Mouse (Mus musculus) MEL-GATA-1-ER (cell line): ENCODE measurements around the gene Arl3.

ENCODE experiments used
- DNase-seq: peaks from one replicate; pipeline ENCODE4 v3.0.0-alpha.2; 2012; ENCODE audit warnings: low read depth; ENCODE audit errors: extremely low read depth

Gene Arl3

DNA sequence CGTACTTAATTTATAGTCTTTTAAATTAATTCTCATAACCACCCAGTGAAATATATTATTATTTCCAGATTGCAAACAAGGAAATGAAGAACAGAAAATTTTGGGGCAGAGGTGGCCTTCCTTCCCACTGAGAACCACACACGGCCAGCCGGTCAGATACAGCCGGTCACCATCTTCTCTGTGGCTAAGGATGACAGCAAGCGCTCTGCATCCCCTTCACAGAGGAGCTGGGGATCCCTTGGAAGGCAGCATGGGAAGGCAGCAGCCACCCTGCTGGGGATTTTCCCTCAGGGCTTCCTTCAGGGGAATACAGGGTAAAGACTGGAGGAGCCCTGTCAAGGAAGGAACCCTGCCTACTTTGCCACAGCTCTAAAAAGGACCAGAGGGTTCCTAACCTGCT, 39.5 kb downstream of the Arl3 start:
- no peak for DNase-seq

DNA sequence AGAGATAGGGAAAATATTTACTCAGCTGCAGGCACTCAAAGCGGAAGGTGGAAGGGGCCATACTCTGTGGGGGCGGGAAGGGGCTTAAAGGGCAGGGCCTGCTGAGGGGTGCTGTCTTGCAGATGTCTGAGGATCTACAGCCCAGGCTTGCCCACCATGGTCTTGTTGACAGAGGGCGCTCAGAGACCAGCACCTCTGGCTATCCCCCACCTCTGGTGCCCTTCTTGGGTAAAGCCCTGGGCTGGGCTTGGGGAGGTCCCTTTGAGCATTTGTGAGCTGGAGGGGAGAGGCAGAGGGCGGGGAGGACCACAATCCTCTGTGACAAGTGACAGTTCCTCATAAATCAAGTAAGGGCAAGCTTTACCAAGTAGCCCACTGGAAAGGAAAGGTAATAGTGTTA, 39.9 kb downstream of the Arl3 start:
- DNase-seq, result no peak

GRCm38 (mm10) chr19:46532031-46532688, 40.8 kb downstream of the Arl3 start:
- DNase-seq, result peak; percentile 86

DNA sequence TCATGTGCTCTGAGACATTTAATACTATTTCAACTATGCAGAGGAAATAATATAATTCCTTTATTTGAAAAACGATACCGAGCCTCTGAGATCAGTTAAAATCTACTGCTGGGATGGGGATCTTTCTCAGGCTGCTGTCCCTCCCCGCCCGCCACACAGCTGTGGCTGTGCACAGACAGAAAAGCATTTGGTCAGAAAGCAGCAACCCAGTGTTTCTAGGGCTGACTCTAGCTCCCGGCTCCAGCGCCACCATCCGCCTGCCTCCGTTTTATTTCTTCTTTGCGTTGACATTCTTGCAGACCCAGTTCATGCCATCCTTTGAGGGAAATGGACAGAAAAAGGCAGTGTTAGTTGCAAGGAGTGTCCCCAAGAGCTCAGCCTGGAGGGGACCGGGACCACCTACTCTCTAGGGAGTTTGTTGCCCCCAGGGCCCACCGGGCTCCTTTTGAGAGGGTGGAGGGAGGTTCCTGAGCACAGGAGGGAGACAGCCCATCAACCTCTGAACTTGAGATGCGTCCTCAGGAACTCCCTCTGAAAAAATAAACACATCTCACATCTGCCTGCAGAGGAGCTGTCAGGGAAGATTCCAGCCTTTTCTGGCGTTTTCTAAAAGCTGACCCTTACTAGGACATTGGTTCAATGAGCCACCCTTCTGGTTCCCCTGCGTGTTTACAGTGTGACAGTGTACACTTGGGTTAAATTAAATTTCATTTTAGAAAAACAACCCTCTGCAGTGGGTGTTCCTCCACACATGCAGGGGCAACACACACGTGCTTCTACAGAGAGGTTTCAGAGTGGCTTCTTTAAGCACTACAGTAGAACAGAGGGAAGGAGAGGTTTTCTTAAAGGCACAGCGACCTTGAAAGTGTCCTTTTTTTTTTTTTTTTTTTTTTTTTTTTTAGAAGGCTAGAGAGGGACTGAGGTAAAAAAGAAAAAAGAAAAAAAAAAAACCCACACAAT, 41.6 kb downstream of the Arl3 start:
- peak; percentile 49 for DNase-seq

GRCm38 (mm10) chr19:46530449-46530990, 42.5 kb downstream of the Arl3 start:
- no peak for DNase-seq

DNA sequence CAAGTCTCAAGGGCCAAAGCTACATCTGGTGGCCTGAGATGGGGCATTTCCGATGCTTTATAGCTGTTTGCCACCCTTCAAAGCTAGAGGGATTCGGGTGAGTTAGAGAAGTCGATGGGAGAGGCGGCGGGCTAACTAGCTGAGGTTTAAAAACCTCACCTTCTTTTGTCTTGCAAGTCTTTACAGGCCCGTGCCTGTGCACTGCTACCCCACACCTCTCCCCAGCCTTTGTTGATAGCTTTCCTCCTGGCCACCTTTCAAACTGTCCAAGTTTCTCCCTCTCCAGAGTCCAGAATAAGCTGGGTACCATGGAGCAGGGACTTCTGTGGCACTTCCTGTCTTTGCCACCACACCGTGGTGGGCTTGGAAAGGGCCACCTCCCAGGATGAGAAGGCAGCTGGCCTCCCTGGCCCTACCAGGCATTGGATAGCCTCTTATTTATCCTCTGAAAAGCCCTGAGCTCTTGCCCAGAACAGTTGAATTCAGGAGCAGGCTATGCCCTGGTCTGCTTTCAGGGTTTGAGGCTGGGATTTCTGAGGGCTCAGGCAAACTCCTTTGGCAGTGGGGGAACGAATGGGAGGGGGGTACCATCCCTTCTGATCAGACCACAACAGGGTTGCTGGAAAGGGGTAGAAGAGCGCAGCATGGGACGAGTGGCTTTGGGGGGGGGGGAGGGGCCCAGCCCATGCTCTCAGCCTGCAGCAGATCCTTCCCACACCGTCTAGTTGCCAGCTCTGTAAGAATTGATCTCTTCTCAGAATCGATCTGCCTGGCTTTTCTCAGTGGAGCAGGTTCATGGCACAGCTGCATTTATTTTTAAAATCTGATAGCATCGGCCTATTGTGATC, 43.2 kb downstream of the Arl3 start:
- no peak for DNase-seq

DNA sequence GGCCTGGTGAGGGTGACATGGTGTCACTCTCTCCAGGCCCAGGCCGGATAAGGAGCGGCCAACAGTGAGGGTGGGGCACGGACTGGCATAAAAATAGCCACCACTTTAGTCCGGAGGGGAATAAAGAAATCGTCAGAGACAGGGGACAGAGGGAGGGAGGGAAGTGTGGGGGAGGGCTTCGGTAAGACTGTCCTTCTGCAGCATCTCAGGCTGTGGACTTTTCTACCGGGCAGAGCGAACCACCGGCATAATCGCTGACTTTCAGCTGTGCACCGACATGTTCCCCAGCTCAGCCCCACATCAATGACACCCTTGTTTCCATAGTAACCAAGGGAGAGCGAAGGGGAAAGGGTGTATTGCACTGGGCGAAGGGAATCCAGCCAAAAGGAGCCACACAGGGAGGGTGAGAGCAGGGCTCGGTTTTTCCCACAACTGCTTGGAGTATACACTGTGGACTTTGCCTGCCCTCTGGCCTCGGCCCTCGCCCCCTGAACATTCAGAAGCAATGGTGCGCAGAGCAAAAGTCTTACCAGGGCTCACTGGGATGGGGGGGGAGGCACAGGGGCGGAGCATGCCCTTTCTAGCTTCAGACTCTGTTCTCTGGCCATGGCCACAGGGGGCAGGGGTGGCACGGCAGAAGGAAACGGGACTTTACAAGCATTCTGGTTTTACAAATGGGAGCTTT, 44.3 kb downstream of the Arl3 start:
- DNase-seq, result no peak

DNA sequence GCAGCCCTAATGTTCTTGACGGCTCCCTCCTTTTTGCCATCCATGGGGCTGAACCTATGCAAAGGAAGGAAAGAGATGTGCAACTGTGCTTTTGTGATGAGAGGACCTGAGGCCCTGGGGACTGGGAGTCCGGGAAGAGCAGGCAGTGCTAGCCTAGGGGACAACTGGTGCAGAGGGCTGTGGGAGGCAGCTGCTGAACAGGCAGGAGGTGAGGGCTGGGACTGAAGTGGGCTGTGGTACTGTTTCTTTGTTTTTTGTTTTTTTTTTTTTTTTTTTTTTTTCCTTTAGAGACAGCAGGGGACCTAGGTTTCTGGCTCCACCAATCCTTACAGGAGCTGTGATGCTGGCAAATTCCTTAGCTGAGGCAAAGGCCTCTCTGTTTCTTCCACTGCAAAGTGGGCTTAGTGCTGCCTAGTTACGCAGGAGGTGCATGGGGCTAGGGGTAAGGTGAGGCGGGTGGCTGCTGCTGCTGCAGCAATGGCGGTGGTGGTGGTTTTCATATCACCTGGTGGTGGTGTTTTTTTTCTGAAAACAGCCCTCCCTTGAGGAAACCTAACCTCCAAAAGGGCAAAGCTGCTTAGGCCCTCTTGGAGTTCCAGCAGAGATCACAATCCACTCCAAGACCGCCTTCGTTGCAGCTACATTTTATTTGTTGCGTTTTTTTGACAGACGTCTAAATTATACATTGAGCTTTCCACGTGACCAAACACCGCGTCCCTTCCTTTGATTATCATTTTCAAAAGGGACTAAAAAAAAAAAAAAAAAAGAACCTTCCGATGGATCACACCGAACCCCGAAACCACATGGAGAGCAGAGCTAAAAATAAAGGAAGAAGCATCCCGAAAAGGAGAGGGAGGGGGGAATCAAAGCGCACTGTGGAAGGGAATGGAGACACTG, 45.1 kb downstream of the Arl3 start:
- DNase-seq, result no peak

DNA sequence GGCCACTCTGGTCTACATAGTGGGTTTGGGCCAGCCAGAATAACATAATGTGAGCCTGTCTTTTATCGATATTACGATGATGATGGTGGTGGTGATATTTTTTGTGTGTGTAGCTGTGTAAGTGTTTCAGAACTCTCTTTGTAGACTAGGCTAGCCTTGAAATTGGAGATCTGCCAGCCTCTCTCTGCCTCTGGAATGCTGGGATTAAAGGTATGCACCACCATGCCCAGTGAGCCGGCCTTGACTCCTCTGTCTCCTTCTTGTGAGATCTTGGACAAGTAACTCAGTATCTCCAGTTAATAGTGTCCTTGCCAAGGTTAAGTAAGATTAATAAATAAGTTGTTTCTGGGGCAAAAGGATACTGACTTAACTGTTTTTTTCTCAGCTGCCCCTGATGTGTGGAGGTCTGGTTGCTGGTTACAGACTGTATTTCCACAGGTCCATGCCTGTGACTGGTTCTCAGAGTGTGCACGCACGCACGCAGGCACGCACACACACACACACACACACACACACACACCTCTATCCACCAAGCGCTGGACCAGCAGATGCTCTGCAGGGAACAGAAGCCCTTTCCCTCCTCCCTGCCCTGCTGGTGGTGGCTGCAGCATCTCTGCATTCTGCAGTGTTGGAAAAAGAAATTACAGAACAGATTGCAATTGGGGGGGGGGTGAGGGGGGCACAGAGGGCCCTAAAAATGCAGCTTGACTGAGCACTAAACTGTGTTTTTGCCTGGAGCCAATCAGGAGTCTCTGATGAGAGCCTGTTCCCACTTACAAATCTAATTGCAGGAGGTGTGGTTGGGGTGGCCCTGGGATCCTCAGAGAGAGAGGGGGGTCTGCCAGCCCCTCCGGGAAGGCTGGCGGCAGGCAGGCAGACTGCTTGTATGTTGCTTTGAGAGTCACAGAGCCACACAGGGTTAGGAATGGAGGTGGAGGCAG, 47.0 kb downstream of the Arl3 start:
- no peak for DNase-seq

GRCm38 (mm10) chr19:46524601-46525321, 48.2 kb downstream of the Arl3 start:
- DNase-seq, result no peak

- DNase-seq, result no peak
Observed at GRCm38 (mm10) chr19:46524152-46524544, 48.9 kb downstream of the Arl3 start.

DNA sequence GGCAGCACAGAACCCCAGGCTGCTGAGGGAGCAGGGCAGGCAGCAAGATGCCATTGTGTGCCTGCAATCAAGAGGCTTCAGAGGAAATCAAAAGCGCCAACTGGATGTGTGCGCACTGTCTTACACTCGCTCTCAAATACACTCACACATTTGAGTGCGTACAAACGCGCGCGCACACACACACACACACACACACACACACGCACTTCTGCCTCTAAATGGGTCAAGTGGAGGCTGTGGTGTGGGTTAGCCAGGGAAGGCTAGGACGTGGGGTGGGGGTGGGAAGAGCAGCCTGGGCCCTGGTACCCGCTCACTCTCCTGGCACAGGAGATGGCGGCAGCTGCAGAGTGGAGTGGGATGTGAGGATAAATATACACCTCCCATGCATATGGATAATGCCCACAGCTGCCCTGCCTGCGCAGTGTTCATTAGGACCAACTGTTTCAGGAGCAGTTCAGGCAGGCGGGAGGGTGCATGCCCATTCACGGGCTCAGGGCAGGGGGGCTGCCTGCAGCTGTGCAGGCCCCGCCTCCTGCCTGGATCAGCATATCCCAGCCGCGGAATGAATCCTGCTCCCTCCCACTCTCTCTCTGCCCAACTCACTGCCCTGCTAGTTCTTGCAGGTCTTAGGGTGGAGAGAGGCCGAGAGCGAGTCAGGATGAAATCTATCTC, 49.4 kb downstream of the Arl3 start:
- DNase-seq, result no peak

- no peak for DNase-seq
Observed at GRCm38 (mm10) chr19:46523131-46523479, 49.9 kb downstream of the Arl3 start.

DNA sequence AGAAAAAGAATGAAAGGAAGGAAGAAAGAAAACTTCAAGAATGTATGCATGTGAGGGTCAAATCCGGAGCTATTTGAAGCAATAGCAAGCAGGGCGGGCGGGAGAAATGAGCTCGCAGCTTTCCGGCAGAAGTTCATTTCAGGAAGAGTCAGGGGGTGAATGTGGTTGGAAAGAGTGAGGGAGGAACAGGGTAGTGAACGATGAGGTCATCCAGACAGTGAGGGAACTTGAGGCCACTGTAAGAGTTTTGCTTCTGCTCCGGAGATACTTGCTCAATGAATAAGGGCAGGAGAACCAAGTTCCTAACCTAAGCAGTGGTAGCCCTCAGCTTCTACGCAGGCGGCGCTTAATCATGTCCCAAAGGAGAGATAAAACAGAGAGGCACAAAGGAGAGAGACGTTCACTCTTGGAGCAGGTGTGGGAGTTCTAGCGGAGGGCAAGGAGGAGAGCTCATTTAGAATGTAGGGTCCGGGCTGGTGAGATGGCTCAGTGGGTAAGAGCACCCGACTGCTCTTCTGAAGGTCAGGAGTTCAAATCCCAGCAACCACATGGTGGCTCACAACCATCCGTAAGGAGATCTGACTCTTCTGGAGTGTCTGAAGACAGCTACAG, 50.5 kb downstream of the Arl3 start:
- no peak for DNase-seq

DNA sequence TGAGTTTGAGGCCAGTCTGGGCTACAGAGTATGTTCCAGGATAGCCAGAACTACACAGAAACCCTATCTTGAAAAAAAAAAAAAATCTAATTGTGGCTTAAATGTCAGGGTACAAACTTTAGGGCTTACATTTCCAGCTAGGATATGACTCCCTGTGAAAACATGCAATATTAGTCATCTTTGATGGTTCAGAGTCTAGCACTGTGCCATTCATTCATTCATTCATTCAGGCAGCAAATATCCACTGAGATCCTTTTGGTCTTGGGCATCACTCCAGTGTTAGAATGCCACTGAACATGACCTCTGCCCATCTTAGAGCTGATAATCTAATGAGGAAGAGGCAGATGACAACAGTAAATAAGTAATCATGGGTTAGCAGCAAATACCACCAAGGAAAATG, 51.3 kb downstream of the Arl3 start:
- DNase-seq, result no peak

DNA sequence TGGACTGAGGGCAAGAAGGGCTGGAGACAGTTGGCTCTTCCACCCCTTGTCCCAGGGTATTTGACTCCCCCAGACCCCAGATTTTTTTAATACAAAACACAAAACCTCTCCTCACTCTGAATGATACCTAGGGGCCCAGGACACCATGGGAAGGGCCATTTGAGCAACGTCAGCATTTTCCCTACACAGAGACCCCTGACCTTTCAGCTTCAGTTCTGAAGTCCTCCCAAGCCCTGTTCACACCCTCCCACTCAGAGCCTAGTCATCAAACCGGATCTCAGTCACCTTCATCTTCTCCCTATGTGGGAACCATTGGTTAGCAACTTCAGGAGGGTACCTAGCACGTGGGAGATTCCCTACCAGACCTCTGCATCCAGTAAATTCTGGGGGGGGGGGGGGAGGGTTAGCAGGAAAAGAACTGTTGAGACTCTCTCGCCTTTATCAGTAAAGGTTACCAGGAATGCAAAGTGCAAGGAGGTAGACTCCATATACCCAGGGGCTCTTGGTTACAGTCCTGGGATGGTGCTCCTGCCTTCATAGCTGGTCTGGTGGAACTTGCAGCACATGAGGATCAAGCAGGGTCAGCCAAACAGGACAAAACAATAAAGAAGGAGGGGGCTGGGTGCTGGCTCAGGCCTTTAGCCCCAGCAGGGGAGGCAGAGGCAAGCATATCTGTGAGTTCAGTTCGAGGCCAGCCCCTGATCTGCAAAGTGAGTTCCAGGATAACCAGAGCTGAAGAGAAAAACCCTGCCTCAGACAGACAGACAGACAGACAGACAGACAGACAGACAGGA, 54.0 kb downstream of the Arl3 start:
- DNase-seq, result no peak
